Mouse (Mus musculus) limb, embryonic 10.5 days (tissue): ENCODE data around the gene Nhs. TPM values are rescaled to one million over a fixed set of nuclear protein-coding genes. Genes with fewer than 3 reads are reported as not detected.
A peak's percentile ranks its signal among the peaks of the same experiment; 100 is the strongest.
"Not testable (repeated sequence)": the region's sequence is repeated elsewhere in the genome, so short reads cannot be mapped to it uniquely, and the experiment has no call there.

Experiments
- DNase-seq: peaks from one replicate; pipeline ENCODE4 v3.0.0-alpha.2; 2017; ENCODE audit warnings: low spot score
- H3K27ac ChIP-seq: fragments of 300-500 bp; sonication (generic); 2 replicates; pipeline ENCODE4 v1.5.1; 2016; ENCODE audit warnings: mild to moderate bottlenecking
- H3K27me3 ChIP-seq: fragments of 300-500 bp; sonication (generic); 2 replicates; pipeline ENCODE4 v1.6.1; 2016; ENCODE audit warnings: low read depth, mild to moderate bottlenecking; ENCODE audit not compliant: poor library complexity, severe bottlenecking
- H3K36me3 ChIP-seq: fragments of 300-500 bp; sonication (generic); 2 replicates; pipeline ENCODE4 v1.6.1; 2016; ENCODE audit warnings: mild to moderate bottlenecking, moderate library complexity
- H3K4me1 ChIP-seq: fragments of 300-500 bp; sonication (generic); 2 replicates; pipeline ENCODE4 v1.6.1; 2016
- H3K4me3 ChIP-seq: fragments of 300-500 bp; sonication (generic); 2 replicates; pipeline ENCODE4 v1.5.1; 2016; ENCODE audit warnings: mild to moderate bottlenecking, moderate library complexity
- H3K9me3 ChIP-seq: fragments of 300-500 bp; sonication (generic); replicated peaks from 2 replicates; pipeline ENCODE4 v1.6.1; 2016; ENCODE audit warnings: mild to moderate bottlenecking
- WGBS: fragments of 180-500 bp; shearing (Covaris S2); methylation state at CpG from one replicate; pipeline ENCODE4 v1.1.7; 2016; 5-methylcytosine and 5-hydroxymethylcytosine counted together
- polyA plus RNA-seq: library from polyadenylated mRNA; unstranded; fragments of >200 nt; fragmentation: Nextera tagmentation; extraction: Ambion mirVana; gene quantifications from 2 replicates; pipeline ENCODE4 v1.2.1, GENCODE M21; 2016

The Nhs gene
- polyA plus RNA-seq, 1 experiment from 2014 or later, result 2.7 TPM

DNA sequence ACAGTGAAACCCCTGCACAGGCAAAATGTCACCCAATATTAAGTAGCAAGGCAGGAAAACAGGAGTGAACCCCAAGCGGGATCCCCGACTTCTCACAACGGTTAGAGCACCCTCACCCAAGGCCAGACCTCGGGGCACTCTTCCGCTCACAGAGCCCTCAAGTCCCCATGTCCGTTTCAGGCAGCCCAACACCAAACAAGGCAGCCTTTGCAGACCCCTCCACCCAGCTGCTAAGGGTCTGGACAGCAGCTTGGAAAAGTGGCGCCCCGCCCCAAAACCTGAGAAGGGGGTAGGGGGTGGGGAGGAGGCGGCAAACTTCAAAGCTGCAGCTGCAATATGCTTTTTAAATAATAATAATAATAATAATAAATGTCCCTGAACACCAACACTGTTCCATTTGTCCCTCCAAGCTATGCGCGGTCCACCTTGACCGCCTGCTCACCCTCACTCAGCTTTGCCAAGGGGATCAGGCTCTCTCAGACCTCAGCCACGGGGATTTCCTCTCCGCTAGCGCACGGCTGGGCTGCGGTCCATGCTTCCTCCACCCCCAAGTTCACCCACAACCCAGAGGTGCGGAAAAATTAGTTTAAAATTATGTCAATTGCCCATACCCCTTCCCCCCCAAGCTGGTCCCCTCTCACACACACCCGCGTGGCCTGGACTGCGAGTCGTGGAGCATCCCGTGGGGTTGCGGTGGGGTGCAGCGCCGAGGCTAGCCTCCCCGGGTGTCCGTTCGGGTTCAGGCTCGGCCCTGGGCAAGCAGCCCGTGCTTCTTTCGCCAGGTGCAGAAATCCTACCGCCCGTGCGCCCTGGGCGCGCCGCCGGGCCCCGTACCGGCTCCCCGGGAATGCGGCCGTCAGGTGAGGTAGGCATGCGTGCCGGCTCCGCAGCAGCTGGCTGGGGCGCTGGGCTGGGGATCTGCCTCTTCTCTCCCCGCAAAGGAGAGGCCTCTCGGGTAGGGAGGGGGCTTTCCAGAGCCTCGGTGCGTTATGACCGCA, 251.6 kb downstream of the Nhs start:
- Histone ChIP-seq H3K27me3 (peaks cover 98% of the 10 kb centered on the region), H3K9me3 (no peaks in the 10 kb centered on the region), H3K36me3 (no peaks in the 10 kb centered on the region), H3K4me1 (peaks cover 22% of the 10 kb centered on the region), H3K4me3 (peak overlapping the region; percentile 56), H3K27ac (peak overlapping the region; percentile 72)
- WGBS, result 18% methylated on average over 53 of the region's 53 CpGs
- DNase-seq, result peak; percentile 38

DNA sequence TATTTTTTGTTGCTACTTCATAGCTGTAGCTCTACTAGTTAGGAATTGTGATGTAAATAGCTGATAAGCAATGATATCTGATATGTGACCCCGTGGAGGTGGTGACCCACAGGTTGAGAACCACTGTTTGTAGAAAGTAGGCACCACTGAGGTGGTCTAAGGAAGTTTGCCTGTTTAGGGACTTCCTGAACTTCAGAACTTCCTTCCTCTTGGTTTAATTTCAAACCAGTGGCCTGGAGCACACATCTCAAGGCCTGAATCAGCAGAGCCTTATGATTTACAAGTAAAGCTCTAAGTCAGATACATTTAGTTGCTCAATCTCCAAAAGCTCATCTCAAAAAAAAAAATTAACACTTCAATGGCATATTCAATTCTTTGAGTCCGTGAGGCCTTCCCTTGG, 265.1 kb downstream of the Nhs start:
- no peaks in the 10 kb centered on the region for H3K36me3 ChIP-seq
- no peaks in the 10 kb centered on the region for H3K4me1 ChIP-seq
- H3K9me3 ChIP-seq, result no peaks in the 10 kb centered on the region
- no peak overlapping the region for H3K27ac ChIP-seq
- peaks cover 91% of the 10 kb centered on the region for H3K27me3 ChIP-seq
- WGBS, result 76% methylated on average over 2 of the region's 2 CpGs
- H3K4me3 ChIP-seq, result no peak overlapping the region
- DNase-seq, result no peak

- Histone ChIP-seq H3K4me1 (no peaks in the 10 kb centered on the region), H3K4me3 (no peak overlapping the region), H3K27me3 (peaks cover 84% of the 10 kb centered on the region), H3K9me3 (no peaks in the 10 kb centered on the region), H3K36me3 (no peaks in the 10 kb centered on the region), H3K27ac (no peak overlapping the region)
- DNase-seq, result no peak
- WGBS, result 93% methylated on average over 3 of the region's 3 CpGs
Measured at GRCm38 (mm10) chrX:161883661-161884060, 275.9 kb downstream of the Nhs start.

- Histone ChIP-seq H3K27me3 (peaks cover 88% of the 10 kb centered on the region), H3K36me3 (peaks cover 2% of the 10 kb centered on the region; the same call in 1 of the 2 replicates), H3K9me3 (no peaks in the 10 kb centered on the region), H3K27ac (no peak overlapping the region), H3K4me1 (no peaks in the 10 kb centered on the region), H3K4me3 (no peak overlapping the region)
- no peak for DNase-seq
- WGBS, result 90% methylated on average over 1 of the region's 1 CpGs
Measured at GRCm38 (mm10) chrX:161877123-161877522, 282.4 kb downstream of the Nhs start.

GRCm38 (mm10) chrX:161873511-161873910, 286.0 kb downstream of the Nhs start:
- no peaks in the 10 kb centered on the region for H3K4me1 ChIP-seq
- H3K27ac ChIP-seq, result no peak overlapping the region
- peaks cover 2% of the 10 kb centered on the region; the same call in 1 of the 2 replicates for H3K36me3 ChIP-seq
- no peak for DNase-seq
- H3K4me3 ChIP-seq, result no peak overlapping the region
- H3K27me3 ChIP-seq, result peaks cover 90% of the 10 kb centered on the region
- H3K9me3 ChIP-seq, result no peaks in the 10 kb centered on the region

- H3K36me3 ChIP-seq, result peaks cover 2% of the 10 kb centered on the region; the same call in 1 of the 2 replicates
- no peaks in the 10 kb centered on the region for H3K4me1 ChIP-seq
- H3K27me3 ChIP-seq, result peaks cover 82% of the 10 kb centered on the region
- no peak overlapping the region for H3K4me3 ChIP-seq
- H3K9me3 ChIP-seq, result no peaks in the 10 kb centered on the region
- H3K27ac ChIP-seq, result no peak overlapping the region
- WGBS, result 91% methylated on average over 7 of the region's 7 CpGs
- DNase-seq, result no peak
Measured at GRCm38 (mm10) chrX:161871306-161871705, 288.2 kb downstream of the Nhs start.

DNA sequence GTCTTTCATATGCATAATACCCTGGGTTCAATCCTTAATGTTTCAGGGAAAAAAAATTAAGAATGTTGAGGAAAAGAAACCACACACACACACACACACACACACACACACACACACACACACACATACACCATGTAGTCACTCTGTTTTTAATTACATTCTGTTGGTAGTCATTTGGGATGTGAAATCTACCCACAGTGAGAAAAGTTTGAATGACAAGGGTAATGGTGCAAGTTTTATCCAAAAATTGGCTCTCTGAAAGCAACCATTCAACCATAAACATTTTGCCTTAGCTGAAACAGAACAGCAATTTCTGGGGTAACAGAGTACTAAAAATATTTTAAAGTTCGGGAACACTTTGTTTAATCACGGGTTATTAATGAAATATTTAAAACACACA, 303.9 kb downstream of the Nhs start:
- 92% methylated on average over 2 of the region's 2 CpGs for WGBS
- no peaks in the 10 kb centered on the region for H3K36me3 ChIP-seq
- no peak overlapping the region for H3K27ac ChIP-seq
- no peaks in the 10 kb centered on the region for H3K9me3 ChIP-seq
- H3K4me3 ChIP-seq, result no peak overlapping the region
- H3K4me1 ChIP-seq, result no peaks in the 10 kb centered on the region
- peaks cover 97% of the 10 kb centered on the region for H3K27me3 ChIP-seq
- no peak for DNase-seq

DNA sequence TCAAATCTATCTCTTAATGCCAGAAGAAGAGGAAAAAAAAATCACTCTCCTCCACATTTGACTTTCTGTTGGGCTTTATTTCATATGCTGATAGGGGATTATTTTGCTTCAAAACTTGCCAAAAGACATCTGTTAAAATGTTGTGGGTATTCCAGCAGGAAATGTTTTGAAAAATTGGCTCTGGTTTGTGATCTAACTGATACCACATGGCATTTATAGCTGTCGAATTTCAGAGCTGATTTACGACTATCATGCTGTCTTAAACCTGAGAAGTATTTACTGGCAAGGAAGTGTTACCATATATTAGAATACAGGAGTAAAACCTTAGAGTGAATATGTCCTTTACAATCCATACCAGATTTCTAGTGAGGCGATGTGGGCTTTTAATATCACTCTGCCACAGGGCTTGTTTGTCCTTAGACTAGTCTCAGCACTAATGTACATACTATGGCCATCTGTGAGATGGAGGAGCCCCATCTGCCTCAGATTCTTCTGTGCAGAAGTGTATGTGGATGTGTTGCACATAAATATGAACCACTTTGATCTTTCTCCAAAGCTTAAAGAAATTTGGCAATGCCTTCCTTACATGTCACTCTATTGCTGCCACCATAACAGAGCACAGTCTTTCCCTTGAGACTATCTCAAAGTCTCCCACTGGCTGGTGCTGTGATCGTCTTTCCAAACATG, 305.8 kb downstream of the Nhs start:
- no peak overlapping the region for H3K4me3 ChIP-seq
- H3K27me3 ChIP-seq, result peaks cover 95% of the 10 kb centered on the region
- H3K36me3 ChIP-seq, result no peaks in the 10 kb centered on the region
- no peak overlapping the region for H3K27ac ChIP-seq
- no peak for DNase-seq
- WGBS, result 79% methylated on average over 4 of the region's 4 CpGs
- H3K9me3 ChIP-seq, result no peaks in the 10 kb centered on the region
- H3K4me1 ChIP-seq, result no peaks in the 10 kb centered on the region

DNA sequence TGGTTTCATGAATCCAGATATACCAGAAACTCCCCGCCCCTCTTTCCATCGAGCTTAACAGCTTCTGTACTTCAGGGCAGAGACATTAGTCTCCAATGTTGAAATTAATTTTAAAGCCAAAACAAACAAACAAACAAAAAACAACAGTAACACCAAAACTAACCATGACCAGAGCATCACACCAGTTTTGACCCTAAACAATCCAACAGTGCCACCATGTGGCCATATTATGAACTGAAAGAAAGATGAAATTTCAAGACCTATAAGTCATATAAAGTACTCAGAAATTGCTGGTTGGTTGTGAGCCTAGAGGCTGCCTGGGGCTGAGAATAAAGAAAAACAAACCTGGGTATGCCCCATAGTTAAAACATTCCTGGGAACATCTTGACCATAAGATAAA, 333.3 kb downstream of the Nhs start:
- DNase-seq, H3K36me3 ChIP-seq, H3K9me3 ChIP-seq, H3K4me3 ChIP-seq, H3K27ac ChIP-seq, H3K4me1 ChIP-seq: not testable (repeated sequence)
- WGBS, result 17% methylated on average over 2 of the region's 2 CpGs
- H3K27me3 ChIP-seq, result peaks cover 61% of the 10 kb centered on the region

GRCm38 (mm10) chrX:161790182-161790581, 369.3 kb downstream of the Nhs start:
- DNase-seq, result no peak
- Histone ChIP-seq H3K4me1 (no peaks in the 10 kb centered on the region), H3K27ac (no peak overlapping the region), H3K36me3 (no peaks in the 10 kb centered on the region), H3K4me3 (no peak overlapping the region), H3K27me3 (peaks cover 86% of the 10 kb centered on the region), H3K9me3 (no peaks in the 10 kb centered on the region)
- 26% methylated on average over 6 of the region's 6 CpGs for WGBS
